Mouse (Mus musculus) neural tube, embryonic 11.5 days (tissue): ENCODE data around the gene Epha1. TPM values are rescaled to one million over a fixed set of nuclear protein-coding genes. Genes with fewer than 3 reads are reported as not detected.
A peak's percentile ranks its signal among the peaks of the same experiment; 100 is the strongest.

Experiments
- ATAC-seq: fragments of 200-750 bp; cut with Nextera tagmentation; 2 replicates; pipeline ENCODE4 v1.8.0; 2017; ENCODE audit warnings: moderate number of reproducible peaks, mild to moderate bottlenecking, moderate TSS enrichment, moderate library complexity; ENCODE audit not compliant: insufficient read depth, low FRiP score, low TSS enrichment
- DNase-seq: peaks from one replicate; pipeline ENCODE4 v3.0.0-alpha.2; 2015; ENCODE audit warnings: low spot score
- H3K27ac ChIP-seq: fragments of 300-500 bp; sonication (generic); 2 replicates; pipeline ENCODE4 v1.5.1; 2014; ENCODE audit warnings: low read depth, mild to moderate bottlenecking, low read length
- H3K27me3 ChIP-seq: fragments of 300-500 bp; sonication (generic); 2 replicates; pipeline ENCODE4 v1.6.1; 2014; ENCODE audit warnings: mild to moderate bottlenecking, low read length, mixed read lengths; ENCODE audit not compliant: control insufficient read depth, insufficient read depth
- H3K36me3 ChIP-seq: fragments of 300-500 bp; sonication (generic); 2 replicates; pipeline ENCODE4 v1.6.1; 2014; ENCODE audit warnings: mild to moderate bottlenecking, low read length, moderate library complexity, mixed read lengths; ENCODE audit not compliant: control insufficient read depth, insufficient read depth
- H3K4me1 ChIP-seq: fragments of 300-500 bp; sonication (generic); 2 replicates; pipeline ENCODE4 v1.6.1; 2014; ENCODE audit warnings: low read length, mixed read lengths; ENCODE audit not compliant: control insufficient read depth, insufficient read depth
- H3K4me2 ChIP-seq: fragments of 300-500 bp; sonication (generic); 2 replicates; pipeline ENCODE4 v1.6.1; 2014; ENCODE audit warnings: low read depth, mild to moderate bottlenecking, moderate library complexity
- H3K4me3 ChIP-seq: fragments of 300-500 bp; sonication (generic); 2 replicates; pipeline ENCODE4 v1.5.1; 2014; ENCODE audit warnings: low read depth, low read length
- H3K9ac ChIP-seq: fragments of 300-500 bp; sonication (generic); 2 replicates; pipeline ENCODE4 v1.6.1; 2014; ENCODE audit warnings: mild to moderate bottlenecking, low read length
- H3K9me3 ChIP-seq: fragments of 300-500 bp; sonication (generic); 2 replicates; pipeline ENCODE4 v1.6.1; 2016; ENCODE audit warnings: low read length; ENCODE audit not compliant: control insufficient read depth
- WGBS: fragments of 180-500 bp; shearing (Covaris S2); extraction: QIAGEN DNeasy Blood & Tissue Kit; methylation state at CpG from one replicate; pipeline ENCODE4 v1.1.7; 2014; 5-methylcytosine and 5-hydroxymethylcytosine counted together
- polyA plus RNA-seq: library from polyadenylated mRNA; unstranded; fragments of >200 nt; fragmentation: Nextera tagmentation; extraction: Ambion mirVana; gene quantifications from 2 replicates; pipeline ENCODE4 v1.2.1, GENCODE M21; 2014

Epha1 gene
- polyA plus RNA-seq, result 0.82 and 1.1 TPM in 2 replicates

DNA sequence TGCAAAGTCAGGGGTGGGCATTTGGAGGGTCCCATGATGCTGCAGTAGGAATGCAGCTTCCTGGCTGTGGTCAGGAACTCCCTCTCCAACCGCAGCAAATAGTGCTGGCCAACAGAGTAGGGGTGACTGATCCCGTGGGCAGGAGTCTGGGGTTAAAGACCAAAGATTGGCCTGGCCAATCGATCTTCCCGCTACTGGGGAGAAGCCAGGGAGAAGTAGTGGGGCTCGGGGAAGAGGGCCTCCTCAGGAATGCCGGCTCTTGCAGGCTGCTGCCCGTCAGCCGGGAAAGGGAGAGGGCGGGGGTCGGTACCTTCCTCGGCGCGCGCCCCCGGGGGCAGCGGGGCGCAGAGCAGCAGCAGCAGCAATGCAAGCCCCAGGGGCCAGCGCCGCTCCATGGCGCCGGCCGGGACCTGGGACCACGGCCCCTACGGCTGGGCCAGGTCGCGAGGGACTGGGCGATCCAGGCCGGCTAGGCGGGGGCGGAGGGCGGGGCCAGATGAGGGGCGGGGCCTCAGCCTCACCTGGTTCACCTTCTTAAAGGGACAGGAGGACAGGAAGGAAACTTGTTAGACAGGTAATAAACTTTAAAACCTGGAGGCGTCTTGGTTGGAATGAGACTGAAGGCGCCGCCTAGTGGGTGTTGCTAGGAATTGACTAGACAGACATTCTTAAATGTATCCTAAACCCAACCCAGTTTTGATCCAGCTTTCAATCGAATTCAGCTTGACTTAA, at the start of gene Epha1:
Gene Epha1 (minus strand): TSS at position 453 of the 732 bp plus-strand sequence.
- Histone ChIP-seq H3K9ac (peak within 1 kb of the TSS; percentile 47), H3K27me3 (no peaks in the 10 kb centered on the region), H3K27ac (no peak within 1 kb of the TSS), H3K9me3 (no peaks in the 10 kb centered on the region), H3K4me1 (peaks cover 5% of the 10 kb centered on the region; the same call in 1 of the 2 replicates), H3K4me3 (peak within 1 kb of the TSS; percentile 45), H3K36me3 (no peaks in the 10 kb centered on the region), H3K4me2 (peak within 1 kb of the TSS; percentile 93)
- under 1% methylated on average over 35 of the region's 36 CpGs for WGBS
- peak; percentile 72 for ATAC-seq
- peak; percentile 56 for DNase-seq

DNA sequence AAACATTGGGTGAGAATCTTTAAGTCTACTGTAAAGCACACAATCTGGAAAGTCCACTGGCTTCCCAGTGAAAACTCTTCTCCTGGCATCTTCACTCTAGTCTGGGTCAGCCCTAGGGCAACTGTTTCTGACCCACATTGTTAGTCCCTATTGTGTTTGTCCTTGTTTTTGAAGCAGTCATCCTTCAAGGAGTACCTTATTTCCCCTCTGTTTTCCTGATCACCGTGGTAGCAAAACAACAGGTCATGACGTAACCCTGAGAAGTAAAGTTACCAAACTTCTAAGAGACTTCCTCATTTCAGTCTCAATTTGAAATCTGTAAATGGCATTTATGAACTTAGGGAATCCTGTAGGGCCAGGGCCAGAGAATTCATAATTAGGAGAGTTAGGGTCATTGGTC, 48.4 kb upstream of the Epha1 start:
- H3K4me3 ChIP-seq, result no peak overlapping the region
- no peak for ATAC-seq
- no peaks in the 10 kb centered on the region for H3K27me3 ChIP-seq
- H3K9ac ChIP-seq, result no peak overlapping the region
- 73% methylated on average over 2 of the region's 2 CpGs for WGBS
- H3K36me3 ChIP-seq, result no peaks in the 10 kb centered on the region
- no peaks in the 10 kb centered on the region for H3K9me3 ChIP-seq
- no peak for DNase-seq
- no peak overlapping the region for H3K27ac ChIP-seq
- H3K4me2 ChIP-seq, result no peak overlapping the region
- H3K4me1 ChIP-seq, result no peaks in the 10 kb centered on the region

DNA sequence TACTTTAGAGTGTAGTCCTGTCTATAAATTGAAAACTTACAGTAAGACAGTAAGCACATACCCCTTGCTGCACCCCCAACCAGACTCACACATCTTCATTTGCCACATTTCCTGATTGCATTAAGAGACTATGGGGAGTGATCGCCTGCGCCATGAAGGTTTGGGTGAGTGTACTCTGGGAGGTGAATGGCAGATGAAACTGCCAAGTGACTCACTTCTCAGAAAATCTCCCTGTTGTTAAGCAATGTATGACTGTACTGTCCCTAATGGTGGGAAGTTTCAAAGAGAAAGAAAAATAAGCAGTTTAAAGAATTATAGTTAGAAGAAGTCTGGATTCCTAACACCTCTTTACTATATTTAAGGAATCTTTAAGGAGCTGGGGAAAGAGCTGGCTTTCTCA, 46.4 kb upstream of the Epha1 start:
- Histone ChIP-seq H3K36me3 (no peaks in the 10 kb centered on the region), H3K4me2 (no peak overlapping the region), H3K9me3 (no peaks in the 10 kb centered on the region), H3K9ac (no peak overlapping the region), H3K27ac (no peak overlapping the region), H3K27me3 (no peaks in the 10 kb centered on the region), H3K4me3 (no peak overlapping the region), H3K4me1 (no peaks in the 10 kb centered on the region)
- ATAC-seq (no peak), DNase-seq (no peak)
- 95% methylated on average over 2 of the region's 2 CpGs for WGBS

DNA sequence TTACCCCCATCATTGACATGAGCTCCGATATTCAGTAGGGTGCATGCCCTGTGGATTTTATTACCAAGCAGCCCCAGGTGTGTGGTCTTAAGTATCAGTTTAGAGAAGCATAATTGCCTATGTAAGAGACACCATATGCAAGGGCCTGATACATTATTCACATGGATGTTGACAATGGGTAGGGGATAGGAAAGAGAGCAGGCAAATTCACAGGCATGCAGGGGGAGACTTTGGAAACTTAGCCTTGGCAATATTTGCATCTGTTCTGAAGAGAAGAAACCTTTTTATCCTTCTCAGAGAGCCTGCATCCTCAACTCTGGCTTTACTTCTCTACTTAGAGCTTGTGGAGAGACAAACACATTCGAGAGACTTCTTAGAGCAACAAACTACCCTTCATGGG, 32.1 kb upstream of the Epha1 start, which contains the start of gene Tas2r135:
Gene Tas2r135 (plus strand): TSS at position 301 of the 400 bp plus-strand sequence.
- H3K9ac ChIP-seq, result no peak within 1 kb of the TSS
- no peaks in the 10 kb centered on the region for H3K36me3 ChIP-seq
- 84% methylated on average over 2 of the region's 2 CpGs for WGBS
- ATAC-seq (no peak), DNase-seq (no peak)
- no peaks in the 10 kb centered on the region for H3K27me3 ChIP-seq
- H3K4me1 ChIP-seq, result no peaks in the 10 kb centered on the region
- no peak within 1 kb of the TSS for H3K4me3 ChIP-seq
- H3K27ac ChIP-seq, result no peak within 1 kb of the TSS
- H3K9me3 ChIP-seq, result no peaks in the 10 kb centered on the region
- no peak within 1 kb of the TSS for H3K4me2 ChIP-seq

DNA sequence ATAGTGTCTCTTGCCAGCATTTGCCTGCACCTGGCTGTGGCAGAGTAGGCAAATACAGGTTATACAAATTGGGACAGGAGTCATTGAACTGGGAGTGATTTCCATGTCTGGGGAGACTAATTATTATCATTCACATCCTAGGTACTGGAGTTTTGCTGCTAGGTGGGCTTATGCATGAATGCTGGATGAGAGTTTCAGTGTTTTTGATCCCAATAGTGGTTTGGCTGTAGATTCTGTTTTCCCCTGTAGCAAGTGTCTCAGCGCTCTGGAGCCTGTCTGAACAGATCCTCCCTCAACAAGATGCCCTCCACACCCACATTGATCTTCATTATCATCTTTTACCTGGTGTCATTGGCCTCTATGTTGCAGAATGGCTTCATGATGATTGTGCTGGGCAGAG, 26.9 kb upstream of the Epha1 start, which contains the start of gene Tas2r143:
Gene Tas2r143 (plus strand): TSS at position 301 of the 400 bp plus-strand sequence.
- DNase-seq (no peak), ATAC-seq (no peak)
- H3K4me1 ChIP-seq, result no peaks in the 10 kb centered on the region
- no peaks in the 10 kb centered on the region for H3K9me3 ChIP-seq
- no peaks in the 10 kb centered on the region for H3K36me3 ChIP-seq
- WGBS, result 100% methylated on average over 1 of the region's 1 CpGs
- H3K27me3 ChIP-seq, result no peaks in the 10 kb centered on the region
- no peak within 1 kb of the TSS for H3K27ac ChIP-seq
- H3K4me2 ChIP-seq, result no peak within 1 kb of the TSS
- no peak within 1 kb of the TSS for H3K9ac ChIP-seq
- no peak within 1 kb of the TSS for H3K4me3 ChIP-seq

DNA sequence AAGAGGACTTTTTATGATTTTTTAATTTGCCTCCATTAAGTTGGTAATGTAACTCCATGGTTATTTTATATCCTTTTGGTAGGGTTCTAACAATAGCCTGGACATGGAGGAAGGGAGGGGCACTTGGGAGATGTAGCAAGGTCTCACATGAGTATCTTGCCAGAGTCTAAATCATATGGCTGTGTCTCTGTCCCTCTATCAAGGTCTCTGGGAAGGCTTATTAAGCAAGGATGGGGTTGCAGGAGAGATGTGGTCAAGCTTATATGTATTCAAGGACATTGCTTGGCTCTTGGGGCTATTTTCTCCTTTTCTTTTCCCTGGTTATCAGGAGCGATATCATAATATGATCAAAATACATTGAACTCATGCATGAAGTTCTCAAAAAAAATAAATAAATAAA, 25.9 kb upstream of the Epha1 start:
- no peak for DNase-seq
- Histone ChIP-seq H3K36me3 (no peaks in the 10 kb centered on the region), H3K4me3 (no peak overlapping the region), H3K9ac (no peak overlapping the region), H3K27me3 (no peaks in the 10 kb centered on the region), H3K4me1 (no peaks in the 10 kb centered on the region), H3K27ac (no peak overlapping the region), H3K4me2 (no peak overlapping the region), H3K9me3 (no peaks in the 10 kb centered on the region)
- WGBS, result 93% methylated on average over 1 of the region's 1 CpGs
- ATAC-seq, result no peak

DNA sequence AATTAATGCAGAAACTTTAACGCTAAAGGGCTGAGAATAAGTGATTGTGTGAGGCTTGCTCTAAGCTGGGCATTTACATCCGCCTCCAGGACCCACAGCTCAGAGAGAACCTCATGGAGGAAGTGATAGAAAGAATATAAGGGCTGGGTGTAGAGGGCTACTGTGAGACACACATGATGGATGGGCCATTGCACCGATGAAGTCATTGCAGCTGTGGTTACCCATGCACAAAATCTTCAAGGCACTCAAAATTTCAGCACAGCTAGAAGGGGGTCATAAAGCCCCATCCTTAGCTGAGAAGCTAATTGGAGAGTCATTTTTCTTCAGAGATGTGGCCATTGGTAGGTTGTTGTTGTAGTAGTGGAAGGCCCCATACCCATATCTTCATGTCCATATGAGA, 25.2 kb upstream of the Epha1 start:
- H3K4me1 ChIP-seq, result no peaks in the 10 kb centered on the region
- ATAC-seq (no peak), DNase-seq (no peak)
- H3K27ac ChIP-seq, result no peak overlapping the region
- no peaks in the 10 kb centered on the region for H3K9me3 ChIP-seq
- 81% methylated on average over 3 of the region's 3 CpGs for WGBS
- no peak overlapping the region for H3K9ac ChIP-seq
- H3K36me3 ChIP-seq, result no peaks in the 10 kb centered on the region
- no peak overlapping the region for H3K4me3 ChIP-seq
- no peaks in the 10 kb centered on the region for H3K27me3 ChIP-seq
- H3K4me2 ChIP-seq, result no peak overlapping the region

DNA sequence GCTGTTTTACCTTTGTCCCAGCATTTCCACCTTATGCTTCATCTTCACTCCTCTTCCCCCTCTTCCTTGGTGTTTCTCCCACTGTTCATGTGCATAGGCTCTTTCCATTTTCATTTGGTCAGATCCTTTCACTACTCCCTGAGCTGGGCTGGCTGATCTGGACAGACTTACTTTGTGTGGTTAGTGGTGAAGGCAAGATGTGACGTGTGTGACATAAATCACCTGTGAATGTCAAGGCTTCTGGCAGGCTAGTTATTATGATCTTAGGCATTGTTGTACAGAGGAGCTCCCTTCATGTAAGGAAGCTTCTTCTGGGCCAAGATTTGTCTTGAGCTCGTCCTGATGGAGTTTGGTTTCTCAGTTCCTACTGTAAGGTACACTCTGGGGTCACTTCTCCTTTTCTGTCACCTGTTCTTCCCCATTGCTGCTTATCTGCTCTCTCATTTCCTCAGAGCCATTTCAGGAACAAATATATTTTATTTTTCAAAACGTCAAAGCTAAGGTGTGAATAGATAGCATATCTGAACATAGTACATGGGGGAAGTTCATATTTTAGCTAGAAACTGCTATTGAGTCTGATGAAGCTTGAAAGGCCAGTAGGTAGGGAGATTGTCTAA, 24.1 kb upstream of the Epha1 start:
- H3K36me3 ChIP-seq, result no peaks in the 10 kb centered on the region
- no peaks in the 10 kb centered on the region for H3K9me3 ChIP-seq
- H3K4me3 ChIP-seq, result no peak overlapping the region
- DNase-seq, result no peak
- H3K27me3 ChIP-seq, result no peaks in the 10 kb centered on the region
- no peak overlapping the region for H3K4me2 ChIP-seq
- WGBS, result 81% methylated on average over 3 of the region's 3 CpGs
- ATAC-seq, result no peak
- H3K9ac ChIP-seq, result no peak overlapping the region
- no peak overlapping the region for H3K27ac ChIP-seq
- no peaks in the 10 kb centered on the region for H3K4me1 ChIP-seq
